Mouse (Mus musculus) cerebellum, adult 11 months (tissue): ENCODE data around the gene Bcl7c.
"Not testable (repeated sequence)": the region's sequence is repeated elsewhere in the genome, so short reads cannot be mapped to it uniquely, and the experiment has no call there.

Experiments used
- DNase-seq: peaks from one replicate; pipeline ENCODE4 v3.0.0; 2022

Bcl7c gene

DNA sequence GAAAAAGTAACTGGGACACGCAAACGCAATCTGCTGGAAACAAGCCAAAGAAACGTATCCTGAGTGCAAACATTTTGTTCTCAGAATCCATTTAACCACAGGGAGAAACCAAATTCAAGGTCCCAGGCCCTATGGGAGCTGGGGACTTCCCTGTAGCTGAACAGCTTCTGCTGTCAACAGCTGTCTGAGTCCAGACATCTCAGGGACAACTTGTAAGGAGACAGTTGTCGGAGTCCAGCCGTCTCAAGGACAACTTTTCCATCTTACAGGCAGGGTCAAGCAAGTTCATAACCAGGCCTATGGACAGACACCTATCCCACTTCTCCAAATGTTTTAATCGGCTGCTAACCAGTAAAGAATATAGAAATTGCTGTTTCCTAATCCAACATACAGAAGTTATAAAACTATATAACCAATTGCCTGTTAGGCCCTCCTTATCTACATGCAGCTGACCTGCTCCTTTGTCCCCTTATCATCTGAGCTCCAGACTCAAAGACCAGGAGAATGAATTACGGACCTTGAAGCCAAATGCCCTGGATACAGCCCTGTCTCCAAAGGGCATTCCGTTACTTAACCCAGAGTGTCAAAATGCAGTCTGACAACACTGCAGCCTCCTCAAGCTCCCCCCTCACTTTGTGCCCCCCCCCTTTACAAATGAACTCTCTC is 26.7 kb downstream of the Bcl7c start:
- DNase-seq: no peak

DNA sequence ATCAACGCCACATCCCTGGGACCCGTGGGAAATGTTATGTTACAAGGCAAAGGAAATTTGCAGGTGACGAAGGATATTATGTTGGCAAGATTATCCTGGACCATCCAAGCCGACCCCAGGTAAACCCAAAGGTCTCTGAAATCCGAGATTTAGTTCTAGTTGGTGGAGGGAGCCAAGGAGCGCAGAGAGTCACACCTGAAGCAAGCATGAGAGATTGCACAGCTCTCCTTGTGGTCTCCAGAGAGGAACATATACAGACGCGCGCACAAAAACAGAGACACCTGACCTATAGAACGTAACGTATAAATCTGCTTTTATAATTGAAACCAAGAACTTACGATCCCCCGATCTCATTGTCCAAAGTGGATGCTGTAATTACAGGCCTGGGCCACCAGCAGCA is 28.2 kb downstream of the Bcl7c start:
- no peak for DNase-seq

DNA sequence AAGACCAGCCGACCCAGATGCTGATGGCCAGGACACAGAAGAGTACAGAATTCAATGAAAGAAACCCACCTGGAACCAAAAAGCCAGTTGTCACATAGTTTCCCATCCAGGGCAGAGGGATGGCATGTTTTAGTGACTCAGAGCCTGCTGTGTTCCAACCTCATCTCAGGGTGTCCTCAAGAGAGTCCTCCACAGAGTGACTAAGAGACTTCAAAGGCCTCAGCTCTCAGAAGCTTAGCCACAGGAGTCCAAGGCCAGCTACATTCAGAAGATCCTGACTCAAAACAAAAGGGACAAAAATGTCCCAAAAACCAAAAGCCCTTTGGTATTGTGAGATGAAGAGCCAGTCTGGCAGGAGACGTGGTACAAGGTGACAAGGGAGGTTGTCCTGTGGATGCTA is 29.9 kb downstream of the Bcl7c start:
- DNase-seq: no peak

DNA sequence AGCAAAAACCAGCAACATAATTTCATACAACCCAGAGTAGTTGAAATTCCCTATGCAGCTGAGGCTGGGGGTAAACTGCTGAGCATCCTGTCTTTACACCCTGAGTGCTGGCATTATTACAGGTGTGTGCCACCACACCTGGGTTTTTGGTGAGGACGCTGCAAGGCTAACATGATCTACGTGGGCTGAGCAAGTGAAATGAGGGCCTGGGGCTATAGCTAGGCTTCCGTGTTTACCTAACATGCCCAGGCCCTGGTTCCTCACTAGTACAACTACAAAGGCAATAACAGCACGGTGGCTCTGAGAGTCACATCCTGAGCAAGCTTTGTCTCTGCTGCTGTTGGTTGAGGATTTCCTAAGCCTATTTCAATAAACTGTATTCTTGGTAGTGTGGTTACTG is 31.1 kb downstream of the Bcl7c start:
- no peak for DNase-seq

DNA sequence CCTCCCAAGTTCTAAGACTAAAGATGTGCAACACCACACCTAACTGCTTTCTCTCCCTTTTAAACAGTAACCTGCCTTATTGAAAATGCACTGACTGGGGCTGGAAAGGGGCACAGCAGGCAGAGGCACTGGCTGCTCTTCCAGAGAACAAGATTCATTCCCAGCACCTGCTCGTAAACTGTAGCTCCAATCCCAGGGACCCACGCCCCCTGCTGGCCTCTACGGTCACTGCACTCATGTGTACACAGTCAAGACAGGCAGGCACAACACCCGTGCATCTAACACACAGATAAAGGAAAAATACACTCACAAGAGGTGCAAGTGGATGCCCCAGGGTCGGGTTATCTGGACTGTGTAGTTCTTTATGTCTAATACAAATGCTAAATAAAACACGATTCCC is 31.7 kb downstream of the Bcl7c start:
- DNase-seq: peak; percentile 47

DNA sequence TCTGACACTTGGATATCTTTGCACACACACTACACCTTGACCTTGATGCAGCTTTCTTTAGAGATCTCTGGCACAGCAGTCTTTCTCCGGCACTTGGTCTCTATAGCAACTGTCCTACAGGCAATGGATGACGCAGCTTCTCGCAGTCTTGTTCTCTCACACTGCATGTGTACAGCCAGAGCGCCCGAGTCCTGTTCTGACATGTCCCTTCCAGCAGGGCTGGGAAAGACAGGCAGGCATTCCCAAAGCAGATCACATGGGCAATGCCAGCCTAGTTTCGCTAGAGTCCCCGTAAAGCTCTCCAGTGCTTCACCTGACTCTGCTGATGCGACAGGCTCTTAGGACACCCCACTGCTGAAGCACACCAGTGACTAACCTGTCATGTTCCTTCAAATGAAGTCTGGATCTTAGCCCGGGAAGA is 33.3 kb downstream of the Bcl7c start:
- DNase-seq: no peak

DNA sequence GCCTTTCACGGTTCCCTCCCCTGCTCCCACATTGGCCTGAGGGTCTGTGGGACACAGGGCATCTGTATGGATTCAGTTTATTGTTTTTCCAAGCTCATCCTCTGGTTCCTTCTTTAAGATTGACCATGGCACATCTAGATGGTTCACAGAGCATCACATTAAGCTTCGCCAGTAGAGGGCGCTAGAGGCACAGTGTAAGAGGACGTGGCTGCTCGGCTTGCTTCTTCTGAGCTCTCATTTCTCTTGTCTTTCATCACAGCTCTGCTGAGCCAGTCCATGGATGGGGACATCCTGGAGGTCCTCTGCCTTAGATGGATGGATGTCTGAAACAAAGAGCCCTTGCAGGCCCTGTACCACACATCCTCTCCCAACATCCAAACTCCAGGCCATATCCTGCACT is 33.8 kb downstream of the Bcl7c start:
- peak; percentile 82 for DNase-seq

DNA sequence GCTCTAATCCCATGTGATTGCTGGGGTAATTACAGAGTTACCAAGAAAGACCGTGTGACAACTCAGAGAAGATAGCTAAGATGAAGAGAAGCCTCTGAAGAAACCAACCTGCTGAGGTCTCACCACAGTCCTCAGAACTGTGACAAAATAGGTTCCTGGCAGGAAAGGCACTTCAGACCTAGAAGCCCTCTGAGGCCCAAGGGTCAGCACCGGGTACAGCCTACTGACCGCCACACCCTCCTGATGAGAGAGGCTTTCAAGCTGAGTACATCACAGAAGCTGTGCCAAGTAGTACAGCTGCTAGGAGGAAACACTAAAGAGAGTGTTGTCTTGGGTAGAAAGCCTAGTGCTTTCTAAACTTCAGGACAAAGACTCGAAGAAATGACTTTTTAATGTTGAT is 36.0 kb downstream of the Bcl7c start:
- no peak for DNase-seq

DNA sequence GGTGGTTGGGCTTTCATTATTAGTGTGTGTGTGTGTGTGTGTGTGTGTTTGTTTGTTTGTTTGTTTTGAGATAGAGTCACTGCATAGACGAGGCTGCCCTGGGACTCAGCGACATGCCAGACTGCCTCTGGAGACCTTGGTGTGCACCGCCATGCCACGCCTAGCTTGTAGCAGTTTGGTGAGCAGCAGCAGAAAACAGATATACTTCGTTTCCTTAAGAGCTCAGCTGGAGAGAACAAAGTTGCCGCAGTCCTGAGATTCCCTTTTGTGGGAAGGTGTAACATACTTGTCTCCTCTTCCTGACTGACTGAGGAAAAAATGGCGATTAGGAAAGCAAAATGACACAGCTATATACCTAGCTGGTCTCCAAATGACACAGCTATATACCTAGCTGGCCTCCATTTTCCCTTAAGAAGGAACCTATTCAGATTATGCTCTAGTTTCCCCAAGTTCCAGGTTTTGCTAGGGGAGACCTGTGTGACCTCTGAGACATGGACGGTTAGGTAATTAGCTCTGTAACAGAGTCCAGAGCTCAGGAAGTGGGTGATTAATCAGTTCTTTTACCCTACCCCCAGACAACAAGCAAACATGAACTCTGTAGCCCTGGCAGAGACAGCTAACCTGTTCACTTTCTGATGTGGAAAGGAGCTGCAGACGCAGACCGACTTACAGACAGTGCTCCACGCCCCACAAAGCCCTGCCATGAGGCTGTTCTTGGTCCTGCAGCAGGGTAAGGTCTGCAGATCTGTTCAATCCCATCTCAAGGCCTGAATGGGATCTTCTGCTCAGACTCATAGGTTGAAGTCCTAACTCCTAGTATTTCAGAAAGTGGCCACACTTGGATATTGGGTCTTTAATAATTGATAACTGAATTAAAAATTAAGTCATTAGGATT is 36.6 kb downstream of the Bcl7c start:
- no peak for DNase-seq

DNA sequence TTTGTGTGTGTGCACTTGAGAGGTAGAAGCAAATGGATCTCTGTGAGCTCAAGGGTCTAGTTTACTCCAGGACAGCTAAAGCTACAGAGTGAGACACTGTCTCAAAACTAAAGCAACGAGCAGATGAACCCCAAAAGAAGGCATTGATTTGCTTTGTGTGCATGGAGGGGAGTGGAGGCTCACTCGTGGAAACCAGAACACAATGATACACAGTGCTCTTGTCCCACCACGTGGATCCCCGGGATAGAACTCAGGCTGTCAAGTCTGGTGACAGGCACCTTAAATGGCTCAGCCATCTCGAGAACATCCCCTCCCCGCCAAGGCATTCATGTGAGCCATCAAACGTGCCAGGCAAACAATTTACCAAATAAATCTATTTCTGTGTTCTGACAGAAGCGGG is 41.6 kb downstream of the Bcl7c start:
- no peak for DNase-seq

DNA sequence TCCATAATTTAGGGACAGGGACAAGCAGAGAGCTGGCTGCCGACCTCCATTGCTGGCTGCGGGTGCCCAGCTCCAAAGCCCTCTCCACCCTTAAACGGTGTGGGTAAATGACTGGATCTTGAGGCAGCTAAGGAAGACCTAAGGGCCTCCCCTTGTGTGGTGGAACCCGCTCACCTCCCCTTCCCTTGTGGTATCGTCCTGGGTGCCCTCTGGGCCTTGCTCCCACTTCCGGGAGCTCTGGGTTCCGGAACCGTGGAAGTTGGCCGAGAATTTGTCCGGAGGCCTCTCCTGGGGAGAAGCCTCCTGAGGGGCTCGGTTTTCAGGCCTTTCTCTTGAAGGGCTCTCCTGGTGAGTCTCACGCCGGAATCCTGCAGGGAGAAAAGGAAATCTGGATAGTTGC is 42.1 kb downstream of the Bcl7c start:
- no peak for DNase-seq

DNA sequence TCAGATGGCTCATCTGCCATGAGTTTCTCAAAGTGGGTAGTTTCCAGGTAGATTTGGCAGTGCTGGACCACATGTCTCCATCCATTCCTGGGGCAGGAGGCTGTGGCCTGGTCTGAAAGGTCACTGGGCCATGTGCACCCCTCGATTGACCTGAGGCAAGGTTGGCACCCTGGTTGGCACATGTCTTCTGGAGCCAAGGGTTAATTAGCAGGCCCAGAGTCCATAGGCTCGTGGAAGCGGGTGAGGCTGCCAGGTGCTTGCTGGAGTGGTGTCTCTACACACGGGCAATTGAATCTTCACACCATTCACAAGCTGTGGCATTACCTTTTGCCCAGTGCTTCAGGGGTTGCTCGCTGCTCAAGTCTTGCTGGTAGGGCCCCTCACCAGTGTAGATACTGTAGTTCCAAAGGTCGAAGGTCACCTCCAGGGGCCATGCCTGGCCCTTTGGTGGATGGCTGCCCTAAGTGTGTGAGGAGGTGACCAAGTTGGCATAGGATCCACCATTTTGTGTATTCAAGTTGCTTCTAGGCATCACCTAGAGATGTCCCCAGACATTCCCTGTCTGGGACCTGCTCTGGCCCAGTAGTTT is 42.6 kb downstream of the Bcl7c start:
- DNase-seq: no peak

DNA sequence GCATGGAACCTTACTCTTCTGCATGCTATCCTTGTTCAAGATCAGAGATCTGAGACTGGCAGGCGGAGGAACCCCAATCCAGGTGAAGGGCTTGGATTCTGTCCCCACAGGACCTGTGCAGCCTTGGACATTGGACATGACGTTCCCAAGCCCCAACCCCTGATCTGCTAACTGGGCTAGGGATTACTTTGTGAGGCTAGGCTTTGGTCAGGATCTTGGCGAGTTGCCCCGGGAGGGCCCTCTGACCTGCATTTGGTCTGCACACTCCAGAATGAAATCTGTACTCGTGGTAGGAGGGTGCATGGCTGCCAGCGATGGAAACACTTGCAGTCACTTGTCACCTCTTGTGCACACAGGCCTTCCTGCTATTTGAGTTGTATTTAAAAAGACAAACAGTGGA is 45.8 kb downstream of the Bcl7c start:
- no peak for DNase-seq

DNA sequence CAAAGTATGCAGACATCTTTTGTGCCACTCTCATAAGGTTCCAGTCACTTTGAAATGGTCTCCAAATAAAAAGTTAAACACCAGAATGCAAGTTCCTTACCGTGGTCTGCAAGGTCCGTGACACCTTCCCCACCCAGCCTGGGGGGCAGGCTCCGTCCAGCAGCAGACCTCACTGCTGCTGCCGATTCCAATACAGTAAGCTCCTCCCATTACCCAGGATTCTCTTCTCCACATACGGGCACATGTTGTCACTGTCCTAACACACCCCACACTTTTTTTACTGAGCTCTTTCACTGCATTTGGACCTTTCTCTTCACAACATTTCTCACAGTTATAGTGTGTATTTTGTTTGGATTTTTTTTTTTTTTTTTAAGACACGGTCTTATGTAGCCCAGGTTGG is 46.9 kb downstream of the Bcl7c start:
- no peak for DNase-seq

DNA sequence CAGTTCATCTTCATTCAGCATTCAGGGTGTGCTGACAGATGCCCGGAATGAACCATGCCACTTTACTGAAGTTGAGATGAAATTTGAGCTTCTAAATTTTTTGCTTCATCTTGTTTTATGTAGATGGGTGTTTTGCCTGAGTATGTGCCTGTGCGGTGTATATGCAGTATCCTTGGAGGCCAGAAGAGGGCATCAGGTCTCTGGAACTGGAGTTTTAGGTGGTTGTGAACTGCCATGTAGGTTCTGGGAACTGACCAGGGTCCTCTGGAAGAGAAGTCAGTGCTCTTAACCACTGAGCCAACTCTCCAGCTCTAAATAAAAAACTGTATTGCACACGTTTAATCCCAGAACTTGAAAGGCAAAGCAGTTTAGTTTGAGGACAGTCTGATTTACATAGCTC is 47.9 kb downstream of the Bcl7c start:
- DNase-seq: no peak

DNA sequence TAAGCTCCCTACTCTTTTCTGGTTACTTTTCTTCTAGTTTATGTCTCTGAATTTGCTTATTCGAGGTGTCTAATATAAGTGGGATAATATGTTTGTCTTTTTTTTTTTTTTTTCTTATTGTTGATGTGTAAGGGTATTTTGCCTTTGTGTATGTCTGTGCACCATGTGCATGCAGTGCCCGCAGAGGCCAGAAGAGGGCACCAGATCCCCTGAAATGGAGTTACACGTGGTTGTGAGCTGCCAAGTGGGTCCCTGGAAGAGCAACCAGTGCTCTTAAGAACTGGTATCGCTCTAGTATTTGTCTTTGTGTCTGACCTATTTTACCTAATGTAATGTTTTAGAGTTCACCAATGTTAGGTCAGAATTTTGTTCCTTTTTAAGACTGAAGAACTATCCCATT is 51.8 kb downstream of the Bcl7c start:
- peak; percentile 37 for DNase-seq

DNA sequence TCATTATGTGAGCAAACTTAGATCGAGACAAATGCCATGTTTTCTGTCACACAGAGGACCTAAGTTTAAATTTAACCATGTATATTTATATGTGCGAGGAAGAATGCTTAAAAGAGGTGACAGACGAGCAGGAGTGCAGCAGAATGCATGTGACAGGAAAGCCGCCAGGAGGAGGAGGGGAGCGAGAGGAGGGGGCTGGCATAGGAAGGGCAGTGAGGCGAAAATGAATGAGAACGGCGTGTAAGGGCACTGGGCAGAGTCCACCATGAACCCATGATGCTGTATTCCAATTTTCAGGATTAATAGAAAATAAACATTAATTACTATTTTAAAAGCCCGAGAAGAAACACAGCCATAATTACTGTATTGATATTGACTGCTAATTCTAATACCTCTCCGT is 54.4 kb downstream of the Bcl7c start:
- DNase-seq: no peak

DNA sequence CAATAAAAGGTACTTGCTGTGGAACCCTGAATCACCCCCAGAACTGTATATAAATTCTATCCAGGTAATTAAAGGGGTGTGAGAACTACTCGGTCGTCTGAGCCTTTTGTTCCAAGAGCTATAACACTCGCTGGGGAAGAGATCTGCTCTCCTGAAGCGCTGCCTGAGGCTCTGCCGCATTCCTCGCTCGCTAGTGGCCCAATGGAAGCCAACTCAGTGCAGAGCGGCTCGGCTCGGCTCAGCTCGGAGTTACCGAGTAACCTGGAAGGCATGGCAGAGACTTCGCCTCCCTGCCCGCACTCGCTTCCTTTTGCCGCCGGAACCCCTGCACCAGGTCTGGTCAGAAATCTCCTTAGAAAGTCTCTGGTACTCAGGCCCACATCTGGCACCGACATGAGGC is 56.7 kb downstream of the Bcl7c start:
- DNase-seq: no peak

DNA sequence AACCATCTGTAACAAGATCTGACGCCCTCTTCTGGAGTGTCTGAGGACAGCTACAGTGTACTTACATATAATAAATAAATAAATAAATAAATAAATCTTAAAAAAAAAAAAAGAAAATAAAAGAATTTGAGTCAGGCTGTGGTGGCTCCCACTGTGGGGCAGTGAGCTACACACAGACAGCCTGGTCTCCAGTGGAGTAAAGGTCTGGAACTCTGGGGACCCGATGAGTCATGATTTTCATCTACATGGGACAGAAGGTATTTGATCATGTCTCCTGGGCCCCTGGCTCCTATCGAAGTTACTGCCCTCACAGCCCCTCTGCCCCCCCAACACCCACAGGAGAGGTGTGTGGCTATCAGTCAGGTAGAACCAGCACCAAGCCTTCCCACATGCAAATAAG is 57.1 kb downstream of the Bcl7c start:
- DNase-seq: no peak

DNA sequence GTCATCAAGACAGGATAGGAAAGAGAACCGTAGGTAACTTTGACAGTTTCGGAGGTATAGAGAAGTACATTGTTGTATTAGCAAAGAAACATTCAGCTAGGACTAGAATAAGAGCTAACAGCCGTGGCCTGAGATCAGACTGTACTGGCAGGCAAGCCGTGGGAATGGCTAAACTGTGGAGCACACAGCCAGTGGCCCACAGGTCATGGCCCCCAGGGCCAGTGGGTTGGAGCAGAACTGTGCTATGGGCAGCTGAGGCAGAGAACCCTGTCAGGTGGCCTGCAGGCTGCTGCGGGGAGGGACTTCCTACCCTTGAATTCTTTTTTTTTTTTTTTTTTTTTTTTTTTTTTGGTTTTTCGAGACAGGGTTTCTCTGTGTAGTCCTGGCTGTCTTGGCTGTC is 59.5 kb downstream of the Bcl7c start:
- no peak for DNase-seq

DNA sequence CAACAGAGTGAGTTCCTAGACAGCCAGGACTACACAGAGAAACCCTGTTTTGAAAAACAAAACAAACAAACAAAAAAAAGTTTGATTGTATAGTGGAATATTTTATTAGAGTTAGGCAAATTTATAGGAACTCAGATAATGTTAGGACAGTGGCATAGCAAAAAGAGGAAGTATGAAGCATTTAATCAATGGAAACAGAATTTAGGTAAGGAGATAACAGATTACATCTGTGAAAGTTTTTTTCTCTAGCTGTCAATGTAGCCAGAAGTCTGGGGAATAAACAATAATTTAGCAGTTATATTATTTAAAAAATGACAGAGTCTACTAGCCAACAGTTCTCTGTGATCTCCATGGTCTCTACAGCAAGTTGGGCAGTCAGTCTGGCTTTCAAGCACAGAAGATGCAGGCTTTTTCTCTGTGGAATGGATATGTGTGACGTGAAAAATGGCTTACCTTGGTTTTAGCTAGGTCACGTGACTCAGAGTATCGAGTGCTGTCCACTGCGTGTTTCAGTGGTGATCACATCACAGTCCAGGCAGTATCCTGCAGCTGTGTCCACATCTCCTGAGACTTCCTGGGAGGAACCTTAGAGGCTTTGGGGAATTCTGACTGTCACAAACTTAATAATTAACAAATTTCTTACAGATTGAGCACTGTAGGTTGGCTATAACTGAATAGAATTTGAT is 60.1 kb downstream of the Bcl7c start:
- no peak for DNase-seq

DNA sequence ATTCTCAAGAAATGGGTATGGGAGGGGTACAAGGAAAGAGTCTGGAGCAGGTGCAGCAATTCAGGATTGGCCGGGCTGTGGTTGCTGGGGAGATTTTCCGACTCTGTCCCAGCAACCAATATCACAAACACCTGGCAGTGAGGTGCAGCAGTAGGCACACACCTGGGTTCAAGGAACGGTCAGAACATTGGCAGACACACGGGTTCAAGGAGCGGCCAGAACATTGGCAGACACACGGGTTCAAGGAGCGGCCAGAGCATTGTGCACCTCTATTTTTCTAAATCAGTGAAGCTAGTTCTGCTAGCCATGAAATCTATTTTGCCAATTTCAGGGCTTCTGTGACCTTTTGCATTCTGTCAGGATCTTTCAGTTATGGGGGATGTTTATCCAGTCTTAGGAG is 61.2 kb downstream of the Bcl7c start:
- not testable (repeated sequence) for DNase-seq

DNA sequence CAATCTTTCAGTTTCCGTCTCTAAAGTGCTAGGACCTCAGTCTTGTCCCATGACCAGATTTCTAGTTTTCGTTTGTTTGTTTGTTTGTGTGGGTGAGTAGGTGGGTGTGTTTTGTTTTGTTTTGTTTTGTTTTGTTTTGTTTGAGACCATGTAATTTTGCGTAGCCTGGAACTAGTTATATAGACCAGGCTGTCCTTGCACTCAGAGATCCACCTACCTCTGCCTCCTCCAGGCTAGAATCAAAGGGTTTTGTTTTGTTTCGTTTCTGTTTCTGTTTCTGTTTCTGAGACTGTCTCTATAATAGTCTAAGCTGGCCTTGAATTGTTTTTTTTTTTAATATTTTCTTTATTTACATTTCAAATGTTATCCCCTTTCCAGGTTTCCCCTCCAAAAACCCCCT is 62.4 kb downstream of the Bcl7c start:
- DNase-seq: no peak

DNA sequence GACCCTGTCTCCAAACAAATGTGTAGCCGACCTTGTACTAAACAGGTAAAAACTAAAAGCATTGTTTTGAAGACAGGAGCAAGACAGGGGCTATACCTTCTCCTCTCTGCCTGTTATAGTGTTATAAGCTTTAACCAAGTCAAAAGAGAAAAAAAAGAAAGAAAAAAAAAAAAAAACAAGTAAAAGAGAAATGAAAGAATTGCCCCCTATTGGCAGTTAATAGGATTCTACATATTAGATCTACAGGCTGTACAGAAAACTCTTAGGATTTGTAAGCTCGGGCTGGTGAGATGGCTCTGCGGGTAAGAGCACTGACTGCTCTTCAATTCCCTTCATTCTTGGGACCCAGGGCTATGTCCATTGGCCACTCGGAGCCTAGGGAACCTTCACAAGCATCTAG is 66.5 kb downstream of the Bcl7c start:
- no peak for DNase-seq
